Mouse (Mus musculus): Measurements from ENCODE around the gene Srsf3. TPM values are rescaled to one million over a fixed set of nuclear protein-coding genes. Genes with fewer than 3 reads are reported as not detected.
"Not testable (repeated sequence)": the region's sequence is repeated elsewhere in the genome, so short reads cannot be mapped to it uniquely, and the experiment has no call there.

Srsf3 gene
- polyA plus RNA-seq, 1 experiment from 2014 or later = 865 TPM

DNA sequence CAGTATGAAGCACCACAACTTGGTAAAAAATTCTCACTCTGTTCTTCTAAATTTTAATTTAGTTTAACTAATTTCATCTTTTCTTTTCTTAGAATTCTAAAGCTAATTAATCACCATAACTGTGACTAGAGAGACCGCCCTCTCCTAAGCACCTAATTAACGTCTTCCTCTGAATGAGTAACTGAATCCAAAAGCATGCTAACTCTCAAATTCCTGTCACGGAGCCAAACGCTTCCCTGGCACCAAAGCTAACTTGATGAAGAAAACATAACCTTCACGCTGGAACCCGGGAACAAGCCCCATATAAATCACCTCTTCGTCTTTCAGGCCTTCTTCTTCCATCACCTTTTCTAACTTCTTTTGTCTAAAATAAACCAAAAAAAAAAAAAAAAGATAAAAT lies 40.3 kb upstream of the Srsf3 start:
- WGBS = 57% methylated on average over 7 of the region's 7 CpGs
- H3K4me1 ChIP-seq (replicated peaks; ENCODE audit: control insufficient read depth, insufficient read depth, low read length) = no peaks in the 10 kb centered on the region
- no peaks in the 10 kb centered on the region for H3K27me3 ChIP-seq (ENCODE audit: control insufficient read depth, insufficient read depth, low read length)
- peaks cover 14% of the 10 kb centered on the region for H3K36me3 ChIP-seq (ENCODE audit: control insufficient read depth, insufficient read depth, low read length)
- no peaks in the 10 kb centered on the region for H3K9me3 ChIP-seq (ENCODE audit: control insufficient read depth, low read length)
- H3K4me3 ChIP-seq (ENCODE audit: low read depth, low read length) = no peak overlapping the region
- H3K4me2 ChIP-seq (ENCODE audit: low read depth, low read length, severe bottlenecking) = no peak overlapping the region
- DNase-seq (ENCODE audit: low spot score) (no peak), ATAC-seq (replicated peaks; ENCODE audit: low FRiP score) (no peak)
- no peak overlapping the region for H3K27ac ChIP-seq (ENCODE audit: low read depth, low read length)
- no peak overlapping the region for H3K9ac ChIP-seq (ENCODE audit: low read length)

GRCm38 (mm10) chr17:28993004-28993403 lies 39.4 kb upstream of the Srsf3 start:
- ATAC-seq (replicated peaks; ENCODE audit: low FRiP score) = not testable (repeated sequence)

GRCm38 (mm10) chr17:28994615-28995014 lies 37.8 kb upstream of the Srsf3 start:
- WGBS = 84% methylated on average over 4 of the region's 4 CpGs
- Histone ChIP-seq H3K4me3 (ENCODE audit: low read depth, low read length) (no peak overlapping the region), H3K9me3 (ENCODE audit: control insufficient read depth, low read length) (no peaks in the 10 kb centered on the region), H3K4me1 (replicated peaks; ENCODE audit: control insufficient read depth, insufficient read depth, low read length) (no peaks in the 10 kb centered on the region), H3K27me3 (ENCODE audit: control insufficient read depth, insufficient read depth, low read length) (no peaks in the 10 kb centered on the region), H3K9ac (ENCODE audit: low read length) (no peak overlapping the region), H3K27ac (ENCODE audit: low read depth, low read length) (no peak overlapping the region), H3K36me3 (ENCODE audit: control insufficient read depth, insufficient read depth, low read length) (peaks cover 3% of the 10 kb centered on the region; the same call in 1 of the 2 replicates), H3K4me2 (ENCODE audit: low read depth, low read length, severe bottlenecking) (no peak overlapping the region)
- DNase-seq (ENCODE audit: low spot score) (no peak), ATAC-seq (replicated peaks; ENCODE audit: low FRiP score) (no peak)

More at GRCm38 (mm10) chr17:28993004-28993403, 39.4 kb upstream of the Srsf3 start:
- H3K9me3 ChIP-seq (ENCODE audit: control insufficient read depth, low read length); H3K4me1 ChIP-seq (replicated peaks; ENCODE audit: control insufficient read depth, insufficient read depth, low read length); H3K4me3 ChIP-seq (ENCODE audit: low read depth, low read length); H3K27me3 ChIP-seq (ENCODE audit: control insufficient read depth, insufficient read depth, low read length); H3K9ac ChIP-seq (ENCODE audit: low read length); H3K4me2 ChIP-seq (ENCODE audit: low read depth, low read length, severe bottlenecking); H3K27ac ChIP-seq (ENCODE audit: low read depth, low read length); H3K36me3 ChIP-seq (ENCODE audit: control insufficient read depth, insufficient read depth, low read length); DNase-seq (ENCODE audit: low spot score): not testable (repeated sequence)
- WGBS = 100% methylated on average over 1 of the region's 1 CpGs

- no peak overlapping the region for H3K4me2 ChIP-seq (ENCODE audit: low read depth, low read length, severe bottlenecking)
- H3K36me3 ChIP-seq (ENCODE audit: control insufficient read depth, insufficient read depth, low read length) = peaks cover 3% of the 10 kb centered on the region
- no peaks in the 10 kb centered on the region for H3K4me1 ChIP-seq (replicated peaks; ENCODE audit: control insufficient read depth, insufficient read depth, low read length)
These were observed 32.0 kb upstream of the Srsf3 start for GRCm38 (mm10) chr17:29000465-29000864.

GRCm38 (mm10) chr17:29003740-29004139 lies 28.7 kb upstream of the Srsf3 start:
- Histone ChIP-seq H3K27ac (ENCODE audit: low read depth, low read length) (no peak overlapping the region), H3K27me3 (ENCODE audit: control insufficient read depth, insufficient read depth, low read length) (no peaks in the 10 kb centered on the region), H3K4me1 (replicated peaks; ENCODE audit: control insufficient read depth, insufficient read depth, low read length) (peaks cover 2% of the 10 kb centered on the region; the same call in 1 of the 2 replicates), H3K4me2 (ENCODE audit: low read depth, low read length, severe bottlenecking) (no peak overlapping the region), H3K4me3 (ENCODE audit: low read depth, low read length) (no peak overlapping the region), H3K9me3 (ENCODE audit: control insufficient read depth, low read length) (no peaks in the 10 kb centered on the region), H3K9ac (ENCODE audit: low read length) (no peak overlapping the region), H3K36me3 (ENCODE audit: control insufficient read depth, insufficient read depth, low read length) (peaks cover 3% of the 10 kb centered on the region)
- 86% methylated on average over 1 of the region's 1 CpGs for WGBS
- DNase-seq (ENCODE audit: low spot score) = no peak
- ATAC-seq (replicated peaks; ENCODE audit: low FRiP score) = no peak

More at GRCm38 (mm10) chr17:29000465-29000864, 32.0 kb upstream of the Srsf3 start:
- Histone ChIP-seq H3K27ac (ENCODE audit: low read depth, low read length) (no peak overlapping the region), H3K27me3 (ENCODE audit: control insufficient read depth, insufficient read depth, low read length) (no peaks in the 10 kb centered on the region), H3K4me3 (ENCODE audit: low read depth, low read length) (no peak overlapping the region), H3K9ac (ENCODE audit: low read length) (no peak overlapping the region), H3K9me3 (ENCODE audit: control insufficient read depth, low read length) (no peaks in the 10 kb centered on the region)
- 87% methylated on average over 6 of the region's 6 CpGs for WGBS
- DNase-seq (ENCODE audit: low spot score) (no peak), ATAC-seq (replicated peaks; ENCODE audit: low FRiP score) (no peak)

GRCm38 (mm10) chr17:29005002-29005401 lies 27.4 kb upstream of the Srsf3 start:
- Histone ChIP-seq H3K9ac (ENCODE audit: low read length) (no peak overlapping the region), H3K27me3 (ENCODE audit: control insufficient read depth, insufficient read depth, low read length) (no peaks in the 10 kb centered on the region), H3K4me2 (ENCODE audit: low read depth, low read length, severe bottlenecking) (no peak overlapping the region), H3K36me3 (ENCODE audit: control insufficient read depth, insufficient read depth, low read length) (peaks cover 3% of the 10 kb centered on the region), H3K4me3 (ENCODE audit: low read depth, low read length) (no peak overlapping the region), H3K4me1 (replicated peaks; ENCODE audit: control insufficient read depth, insufficient read depth, low read length) (peaks cover 2% of the 10 kb centered on the region; the same call in 1 of the 2 replicates), H3K27ac (ENCODE audit: low read depth, low read length) (no peak overlapping the region), H3K9me3 (ENCODE audit: control insufficient read depth, low read length) (no peaks in the 10 kb centered on the region)
- 92% methylated on average over 3 of the region's 3 CpGs for WGBS
- ATAC-seq (replicated peaks; ENCODE audit: low FRiP score) = no peak
- no peak for DNase-seq (ENCODE audit: low spot score)

DNA sequence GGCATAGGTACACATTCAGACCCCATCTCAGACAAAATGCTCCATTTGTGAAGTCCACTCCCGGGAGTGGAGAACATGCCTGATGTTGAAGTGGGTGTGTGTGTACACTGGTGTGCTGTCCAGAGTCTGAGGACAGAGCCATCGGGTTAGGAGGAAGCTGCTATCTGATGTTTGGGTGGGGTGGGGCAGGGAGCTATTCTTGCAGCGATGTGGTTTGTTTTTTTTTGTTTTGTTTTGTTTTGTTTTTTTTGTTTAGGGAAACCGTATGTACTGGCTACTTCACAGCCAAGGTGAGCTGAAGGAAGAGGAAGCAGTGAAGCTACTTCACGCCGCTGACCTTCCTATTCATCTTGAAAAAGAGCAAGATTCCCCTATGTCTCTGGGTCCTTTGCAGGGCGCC lies 25.6 kb upstream of the Srsf3 start:
- no peaks in the 10 kb centered on the region for H3K27me3 ChIP-seq (ENCODE audit: control insufficient read depth, insufficient read depth, low read length)
- 14% methylated on average over 7 of the region's 7 CpGs for WGBS
- H3K4me3 ChIP-seq (ENCODE audit: low read depth, low read length) = peak overlapping the region; percentile 78
- H3K4me1 ChIP-seq (replicated peaks; ENCODE audit: control insufficient read depth, insufficient read depth, low read length) = peaks cover 2% of the 10 kb centered on the region; the same call in 1 of the 2 replicates
- H3K27ac ChIP-seq (ENCODE audit: low read depth, low read length) = no peak overlapping the region
- ATAC-seq (replicated peaks; ENCODE audit: low FRiP score) (no peak), DNase-seq (ENCODE audit: low spot score) (no peak)
- no peaks in the 10 kb centered on the region; the same call in 1 of the 2 replicates for H3K36me3 ChIP-seq (ENCODE audit: control insufficient read depth, insufficient read depth, low read length)
- peak overlapping the region; percentile 91 for H3K9ac ChIP-seq (ENCODE audit: low read length)
- H3K9me3 ChIP-seq (ENCODE audit: control insufficient read depth, low read length) = no peaks in the 10 kb centered on the region
- peak overlapping the region; percentile 71 for H3K4me2 ChIP-seq (ENCODE audit: low read depth, low read length, severe bottlenecking)

DNA sequence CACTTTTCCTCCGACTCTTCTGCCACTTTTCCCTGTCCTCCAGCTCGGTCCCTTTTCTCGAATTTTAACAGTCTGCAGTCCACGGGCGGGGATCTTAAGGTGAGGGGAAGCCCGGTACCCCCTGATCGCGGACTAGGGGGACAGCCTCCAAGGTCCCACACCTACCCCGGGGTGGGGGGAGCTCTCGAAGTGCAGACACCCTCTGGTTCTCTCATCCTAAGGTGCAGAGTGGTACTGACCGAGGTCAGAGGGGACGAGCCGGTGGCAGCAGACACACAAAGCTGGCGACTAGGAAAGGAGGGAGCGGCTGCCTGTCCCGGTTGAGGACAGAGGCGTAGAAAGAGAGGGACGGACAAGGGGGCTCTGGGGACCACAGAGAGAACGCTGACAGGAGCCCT lies 25.2 kb upstream of the Srsf3 start:
- DNase-seq (ENCODE audit: low spot score) (no peak), ATAC-seq (replicated peaks; ENCODE audit: low FRiP score) (peak; percentile 42)
- H3K4me3 ChIP-seq (ENCODE audit: low read depth, low read length) = peak overlapping the region; percentile 78
- H3K27ac ChIP-seq (ENCODE audit: low read depth, low read length) = peak overlapping the region; percentile 81
- H3K36me3 ChIP-seq (ENCODE audit: control insufficient read depth, insufficient read depth, low read length) = no peaks in the 10 kb centered on the region; the same call in 1 of the 2 replicates
- under 1% methylated on average over 19 of the region's 19 CpGs for WGBS
- H3K4me1 ChIP-seq (replicated peaks; ENCODE audit: control insufficient read depth, insufficient read depth, low read length) = peaks cover 2% of the 10 kb centered on the region; the same call in 1 of the 2 replicates
- no peaks in the 10 kb centered on the region for H3K27me3 ChIP-seq (ENCODE audit: control insufficient read depth, insufficient read depth, low read length)
- H3K4me2 ChIP-seq (ENCODE audit: low read depth, low read length, severe bottlenecking) = peak overlapping the region; percentile 71
- peak overlapping the region; percentile 91 for H3K9ac ChIP-seq (ENCODE audit: low read length)
- H3K9me3 ChIP-seq (ENCODE audit: control insufficient read depth, low read length) = no peaks in the 10 kb centered on the region

DNA sequence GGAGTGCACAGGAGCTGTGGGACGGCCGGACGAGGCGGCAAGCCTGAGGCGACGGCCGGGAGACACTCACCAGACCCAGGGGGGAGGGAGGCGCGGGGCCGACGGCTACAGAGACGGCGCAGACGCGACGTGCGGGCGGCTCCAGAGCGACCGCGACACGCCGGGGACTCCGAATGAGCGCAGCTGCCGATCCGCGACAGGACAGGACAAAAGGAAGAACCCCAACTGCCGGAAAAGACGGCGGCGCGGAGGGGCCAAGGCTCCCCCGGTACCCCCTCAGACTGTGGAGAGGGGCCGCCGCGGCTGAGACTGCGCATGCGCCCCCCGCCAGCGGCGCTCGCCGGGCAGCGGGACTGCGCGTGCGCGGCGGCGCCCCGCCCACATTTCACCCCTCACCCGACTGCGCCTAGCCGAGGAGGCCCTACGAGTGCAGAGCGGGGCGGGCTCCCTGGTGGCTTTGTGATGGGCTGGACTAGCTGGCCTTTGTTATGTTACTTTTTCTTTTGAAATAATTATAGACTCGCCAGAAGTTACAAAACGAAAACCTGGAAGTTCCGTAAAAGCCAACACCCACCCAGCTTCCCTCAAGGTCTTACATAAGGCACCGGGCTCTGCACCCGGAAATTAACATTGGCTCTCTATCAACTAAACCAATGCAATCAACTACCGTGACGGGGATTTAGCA lies 24.6 kb upstream of the Srsf3 start, which contains the start of gene Stk38:
Gene Stk38 (minus strand): TSS at position 355 of the 685 bp plus-strand sequence.
- DNase-seq (ENCODE audit: low spot score) (peak; percentile 96), ATAC-seq (replicated peaks; ENCODE audit: low FRiP score) (peak; percentile 96)
- no peaks in the 10 kb centered on the region; the same call in 1 of the 2 replicates for H3K36me3 ChIP-seq (ENCODE audit: control insufficient read depth, insufficient read depth, low read length)
- peak within 1 kb of the TSS; percentile 91 for H3K9ac ChIP-seq (ENCODE audit: low read length)
- H3K4me3 ChIP-seq (ENCODE audit: low read depth, low read length) = peak within 1 kb of the TSS; percentile 78
- H3K9me3 ChIP-seq (ENCODE audit: control insufficient read depth, low read length) = no peaks in the 10 kb centered on the region
- peak within 1 kb of the TSS; percentile 71 for H3K4me2 ChIP-seq (ENCODE audit: low read depth, low read length, severe bottlenecking)
- H3K27me3 ChIP-seq (ENCODE audit: control insufficient read depth, insufficient read depth, low read length) = no peaks in the 10 kb centered on the region
- H3K27ac ChIP-seq (ENCODE audit: low read depth, low read length) = peak within 1 kb of the TSS; percentile 81
- peaks cover 2% of the 10 kb centered on the region; the same call in 1 of the 2 replicates for H3K4me1 ChIP-seq (replicated peaks; ENCODE audit: control insufficient read depth, insufficient read depth, low read length)
- under 1% methylated on average over 57 of the region's 65 CpGs for WGBS
